Mouse (Mus musculus): ENCODE data around the gene 9130023H24Rik. TPM values are rescaled to one million over a fixed set of nuclear protein-coding genes. Genes with fewer than 3 reads are reported as not detected.

Gene 9130023H24Rik
- polyA plus RNA-seq, 1 experiment = 3.3 TPM

GRCm38 (mm10) chr7:128256783-128257334, 19.0 kb upstream of the 9130023H24Rik start:
- H3K36me3 ChIP-seq (ENCODE audit: control insufficient read depth, insufficient read depth) = peaks cover 16% of the 10 kb centered on the region
- H3K4me2 ChIP-seq (ENCODE audit: low read depth) = peak overlapping the region; percentile 25
- no peak overlapping the region for H3K4me3 ChIP-seq
- H3K27me3 ChIP-seq (ENCODE audit: control insufficient read depth, insufficient read depth, insufficient read length) = no peaks in the 10 kb centered on the region
- TF ChIP-seq REST (IDR thresholded peaks at IDR 0.05; ENCODE audit: insufficient read depth, insufficient read length) = no peak
- TF ChIP-seq TCF3 (IDR thresholded peaks at IDR 0.05; ENCODE audit: insufficient read length, low read depth) = no peak
- no peak for TF ChIP-seq POLR2AphosphoS2 (IDR thresholded peaks at IDR 0.05; ENCODE audit: insufficient read length, low read depth)
- TF ChIP-seq MYOD1 (IDR thresholded peaks at IDR 0.05; ENCODE audit: control insufficient read depth in 1 of 3, insufficient read length in 2 of 3, low read depth in 2 of 3) = no peak
- TF ChIP-seq MYOG (IDR thresholded peaks at IDR 0.05; ENCODE audit: control insufficient read depth in 1 of 3, insufficient read depth in 1 of 3, insufficient read length in 2 of 3, low read depth in 2 of 3) = no peak
- TF ChIP-seq MAX (IDR thresholded peaks at IDR 0.05; ENCODE audit: low read depth) = no peak
- TF ChIP-seq TCF12 (IDR thresholded peaks at IDR 0.05; ENCODE audit: insufficient read depth, poor library complexity, severe bottlenecking) = no peak
- TF ChIP-seq POLR2A (IDR thresholded peaks at IDR 0.05; ENCODE audit: insufficient read length, low read depth) = no peak
- TF ChIP-seq E2F4 (IDR thresholded peaks at IDR 0.05; ENCODE audit: insufficient read depth) = no peak
- TF ChIP-seq SRF (IDR thresholded peaks at IDR 0.05; ENCODE audit: control insufficient read depth, insufficient read length, low read depth) = no peak
- TF ChIP-seq CEBPB (IDR thresholded peaks at IDR 0.05; ENCODE audit: insufficient read depth, poor library complexity, severe bottlenecking) = no peak
- no peak for TF ChIP-seq USF1 (IDR thresholded peaks at IDR 0.05; ENCODE audit: low read depth)
- no peaks in the 10 kb centered on the region for H3K79me2 ChIP-seq (ENCODE audit: control insufficient read depth, insufficient read depth)
- H3ac ChIP-seq (ENCODE audit: control insufficient read depth, insufficient read length) = no peak overlapping the region

GRCm38 (mm10) chr7:128255757-128256156, 17.9 kb upstream of the 9130023H24Rik start:
- H3K79me2 ChIP-seq (ENCODE audit: control insufficient read depth, insufficient read depth) = no peaks in the 10 kb centered on the region
- TF ChIP-seq POLR2AphosphoS2 (IDR thresholded peaks at IDR 0.05; ENCODE audit: insufficient read length, low read depth) (peak; percentile 60), E2F4 (IDR thresholded peaks at IDR 0.05; ENCODE audit: insufficient read depth) (no peak)
- no peaks in the 10 kb centered on the region for H3K27me3 ChIP-seq (ENCODE audit: control insufficient read depth, insufficient read depth, insufficient read length)

GRCm38 (mm10) chr7:128254978-128255377, 17.1 kb upstream of the 9130023H24Rik start:
- TF ChIP-seq POLR2AphosphoS2 (IDR thresholded peaks at IDR 0.05; ENCODE audit: insufficient read length, low read depth) = peak; percentile 79
- no peak for TF ChIP-seq REST (IDR thresholded peaks at IDR 0.05; ENCODE audit: insufficient read depth, insufficient read length)
- Histone ChIP-seq H3ac (ENCODE audit: control insufficient read depth, insufficient read length) (no peak overlapping the region), H3K4me2 (ENCODE audit: low read depth) (no peak overlapping the region), H3K36me3 (ENCODE audit: control insufficient read depth, insufficient read depth) (peaks cover 24% of the 10 kb centered on the region), H3K27me3 (ENCODE audit: control insufficient read depth, insufficient read depth, insufficient read length) (no peaks in the 10 kb centered on the region), H3K79me2 (ENCODE audit: control insufficient read depth, insufficient read depth) (no peaks in the 10 kb centered on the region), H3K4me3 (no peak overlapping the region)

More at GRCm38 (mm10) chr7:128255757-128256156, 17.9 kb upstream of the 9130023H24Rik start:
- no peak overlapping the region for H3K4me2 ChIP-seq (ENCODE audit: low read depth)
- no peak overlapping the region for H3ac ChIP-seq (ENCODE audit: control insufficient read depth, insufficient read length)
- H3K4me3 ChIP-seq = no peak overlapping the region
- peaks cover 21% of the 10 kb centered on the region for H3K36me3 ChIP-seq (ENCODE audit: control insufficient read depth, insufficient read depth)

GRCm38 (mm10) chr7:128252609-128253008, 14.8 kb upstream of the 9130023H24Rik start:
- H3K36me3 ChIP-seq (ENCODE audit: control insufficient read depth, insufficient read depth) = peaks cover 27% of the 10 kb centered on the region
- H3K4me3 ChIP-seq = no peak overlapping the region
- peaks cover 16% of the 10 kb centered on the region for H3K79me2 ChIP-seq (ENCODE audit: control insufficient read depth, insufficient read depth)
- TF ChIP-seq CEBPB (IDR thresholded peaks at IDR 0.05; ENCODE audit: insufficient read depth, poor library complexity, severe bottlenecking) (no peak), POLR2A (IDR thresholded peaks at IDR 0.05; ENCODE audit: insufficient read length, low read depth) (no peak), MAX (IDR thresholded peaks at IDR 0.05; ENCODE audit: low read depth) (no peak), POLR2AphosphoS2 (IDR thresholded peaks at IDR 0.05; ENCODE audit: insufficient read length, low read depth) (no peak), MYOG (IDR thresholded peaks at IDR 0.05; ENCODE audit: control insufficient read depth in 1 of 3, insufficient read depth in 1 of 3, insufficient read length in 2 of 3, low read depth in 2 of 3) (peak in 2 of 3 experiments; percentile 49 to 55), SRF (IDR thresholded peaks at IDR 0.05; ENCODE audit: control insufficient read depth, insufficient read length, low read depth) (no peak), REST (IDR thresholded peaks at IDR 0.05; ENCODE audit: insufficient read depth, insufficient read length) (no peak), E2F4 (IDR thresholded peaks at IDR 0.05; ENCODE audit: insufficient read depth) (no peak), USF1 (IDR thresholded peaks at IDR 0.05; ENCODE audit: low read depth) (no peak), TCF3 (IDR thresholded peaks at IDR 0.05; ENCODE audit: insufficient read length, low read depth) (no peak), MYOD1 (IDR thresholded peaks at IDR 0.05; ENCODE audit: control insufficient read depth in 1 of 3, insufficient read length in 2 of 3, low read depth in 2 of 3) (peak in 2 of 3 experiments; percentile 61 to 77), TCF12 (IDR thresholded peaks at IDR 0.05; ENCODE audit: insufficient read depth, poor library complexity, severe bottlenecking) (no peak)
- no peaks in the 10 kb centered on the region for H3K27me3 ChIP-seq (ENCODE audit: control insufficient read depth, insufficient read depth, insufficient read length)
- H3ac ChIP-seq (ENCODE audit: control insufficient read depth, insufficient read length) = no peak overlapping the region
- no peak overlapping the region for H3K4me2 ChIP-seq (ENCODE audit: low read depth)

- Histone ChIP-seq H3K27me3 (ENCODE audit: control insufficient read depth, insufficient read depth, insufficient read length) (no peaks in the 10 kb centered on the region), H3K36me3 (ENCODE audit: control insufficient read depth, insufficient read depth) (peaks cover 27% of the 10 kb centered on the region), H3K4me2 (ENCODE audit: low read depth) (no peak overlapping the region)
Measured at GRCm38 (mm10) chr7:128251946-128252345, 14.1 kb upstream of the 9130023H24Rik start.

More at GRCm38 (mm10) chr7:128251946-128252345, 14.1 kb upstream of the 9130023H24Rik start:
- Histone ChIP-seq H3K4me3 (no peak overlapping the region), H3ac (ENCODE audit: control insufficient read depth, insufficient read length) (no peak overlapping the region), H3K79me2 (ENCODE audit: control insufficient read depth, insufficient read depth) (peaks cover 22% of the 10 kb centered on the region)
- TF ChIP-seq E2F4 (IDR thresholded peaks at IDR 0.05; ENCODE audit: insufficient read depth) = no peak
